Mouse (Mus musculus) liver (tissue): ENCODE data around the gene Nsl1.

ENCODE experiments used
- DNase-seq: peaks from one replicate; pipeline ENCODE4 v3.0.0-alpha.2; 2020; ENCODE audit warnings: mixed read lengths

Gene Nsl1

GRCm38 (mm10) chr1:191095019-191095418, 32.2 kb downstream of the Nsl1 start:
- DNase-seq: no peak

DNA sequence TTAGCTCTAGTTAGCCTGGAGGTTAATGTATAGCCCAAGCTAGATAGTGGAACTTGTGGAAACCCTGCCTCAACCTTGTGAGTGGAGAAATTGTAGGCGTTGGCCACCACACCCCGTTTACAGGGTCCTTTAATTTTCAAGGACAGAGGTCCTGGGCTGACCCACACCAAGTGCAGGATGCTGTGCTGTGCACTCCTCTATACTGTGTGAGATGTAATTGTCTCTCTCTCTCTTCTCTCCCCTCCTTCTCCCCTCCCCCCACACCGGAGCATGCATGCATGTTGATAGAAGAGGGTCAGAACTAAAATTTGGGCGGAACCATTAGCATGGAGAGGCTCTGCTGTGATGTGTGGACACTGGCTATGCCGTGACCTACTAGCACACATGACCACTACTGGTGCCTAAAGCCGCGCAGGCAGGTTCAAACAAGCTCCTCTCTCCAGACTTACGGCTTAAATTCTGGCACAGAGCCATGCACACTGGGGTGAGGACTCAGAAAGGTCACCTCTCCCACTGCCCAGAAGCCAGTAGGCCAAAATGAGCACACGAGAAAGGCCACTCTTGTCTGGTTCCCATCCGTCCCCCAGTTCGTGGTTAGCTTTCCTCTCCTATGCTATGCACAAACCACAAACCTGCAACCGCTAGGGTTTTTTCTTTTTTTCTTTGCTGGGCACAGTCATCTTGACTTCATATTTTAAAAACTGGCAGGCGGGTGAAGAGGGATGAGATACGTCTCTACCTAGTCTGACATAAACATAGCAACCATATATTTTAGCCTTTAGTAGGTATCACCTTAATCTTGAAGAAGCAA, 34.3 kb downstream of the Nsl1 start:
- no peak for DNase-seq

DNA sequence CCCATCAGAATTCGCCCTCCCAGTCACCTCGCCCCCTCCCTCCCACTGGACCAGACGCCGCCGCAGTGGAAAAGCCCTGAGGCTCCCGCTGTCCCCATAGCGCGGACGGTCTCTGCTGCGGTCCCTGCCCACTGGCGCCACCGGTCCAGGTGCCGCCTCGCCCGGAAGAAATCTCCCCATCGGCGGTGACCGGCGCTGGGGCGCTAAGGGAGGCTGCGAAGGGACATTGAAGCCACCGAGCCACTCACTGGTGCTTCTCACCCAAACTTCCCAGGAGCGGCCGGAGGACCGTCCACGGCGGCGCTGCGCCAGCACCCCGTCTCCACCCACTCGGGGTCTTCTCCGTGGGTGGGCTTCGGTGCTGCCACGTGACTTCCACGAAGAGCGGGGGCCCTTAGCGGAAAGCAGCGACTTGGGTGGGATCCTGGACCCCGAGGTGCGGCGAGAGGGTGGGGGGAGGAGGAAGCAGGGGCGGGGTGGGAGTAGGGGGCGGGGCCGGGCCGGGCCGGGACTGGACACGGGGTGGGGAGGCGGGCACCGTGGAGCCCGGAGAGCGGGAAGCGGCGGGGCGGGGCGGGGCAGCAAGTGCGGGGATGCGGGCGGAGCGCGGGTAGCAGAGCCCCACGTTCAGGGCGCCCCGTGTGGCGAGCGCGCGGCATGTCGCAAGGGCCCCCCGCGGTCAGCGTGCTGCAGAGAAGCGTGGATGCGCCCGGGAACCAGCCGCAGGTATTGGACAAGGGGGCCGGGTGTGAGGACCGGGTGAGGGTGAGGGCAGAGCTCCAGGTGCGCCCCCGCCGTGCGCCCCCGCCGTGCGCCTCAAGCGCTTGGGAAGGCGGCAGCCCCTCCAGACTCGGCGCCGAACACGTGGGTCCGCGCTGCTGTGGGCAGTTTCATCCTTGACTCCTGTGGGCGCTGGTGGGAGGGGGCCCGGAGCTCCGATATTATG, 35.3 kb downstream of the Nsl1 start, which contains the start of gene Batf3:
Batf3 (plus strand) TSS at position 46 of the 946 bp plus-strand sequence.
- peak; percentile 52 for DNase-seq

DNA sequence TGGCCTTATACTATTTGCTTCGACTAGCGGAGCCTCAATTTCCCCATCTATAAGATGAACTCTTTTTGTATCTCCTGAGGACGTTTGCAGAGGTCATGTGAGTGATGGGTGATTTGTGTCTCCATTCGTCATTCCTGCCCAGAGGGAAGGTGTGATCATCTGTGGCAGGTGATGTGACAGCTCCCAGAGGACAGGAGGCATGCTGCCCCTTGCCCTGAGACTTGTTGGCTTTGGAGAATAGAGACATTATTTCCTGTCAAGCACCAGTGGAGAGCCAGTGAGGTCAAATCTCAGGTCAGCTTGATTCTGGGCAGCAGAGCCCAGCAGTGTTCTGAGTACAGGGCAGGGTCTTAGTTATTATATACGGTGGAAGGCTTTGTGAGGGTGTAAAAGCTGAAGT, 36.3 kb downstream of the Nsl1 start:
- no peak for DNase-seq

- DNase-seq: no peak
Measured at GRCm38 (mm10) chr1:191099772-191100291, 37.0 kb downstream of the Nsl1 start.

GRCm38 (mm10) chr1:191102730-191103370, 40.0 kb downstream of the Nsl1 start:
- DNase-seq: no peak

GRCm38 (mm10) chr1:191105246-191105645, 42.4 kb downstream of the Nsl1 start:
- no peak for DNase-seq

DNA sequence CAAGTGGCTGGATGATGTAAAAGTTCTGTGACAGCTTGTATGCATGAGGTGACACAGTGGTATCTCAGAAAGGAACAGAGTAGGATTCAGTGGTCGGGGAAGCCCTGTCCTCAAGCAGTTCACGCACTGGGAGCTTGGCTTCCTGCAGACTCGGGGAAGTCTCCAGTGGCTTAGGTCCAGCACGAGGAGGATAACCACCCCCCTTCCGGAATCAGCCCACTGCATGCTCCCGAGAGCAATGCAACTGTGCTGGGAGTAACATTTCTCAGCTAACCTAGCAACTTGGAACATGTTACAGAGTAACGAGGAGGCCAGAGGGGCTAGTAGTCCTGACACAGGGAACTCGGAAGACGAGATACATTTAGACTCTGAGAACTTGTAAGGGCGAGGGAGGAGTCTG, 44.5 kb downstream of the Nsl1 start:
- no peak for DNase-seq

DNA sequence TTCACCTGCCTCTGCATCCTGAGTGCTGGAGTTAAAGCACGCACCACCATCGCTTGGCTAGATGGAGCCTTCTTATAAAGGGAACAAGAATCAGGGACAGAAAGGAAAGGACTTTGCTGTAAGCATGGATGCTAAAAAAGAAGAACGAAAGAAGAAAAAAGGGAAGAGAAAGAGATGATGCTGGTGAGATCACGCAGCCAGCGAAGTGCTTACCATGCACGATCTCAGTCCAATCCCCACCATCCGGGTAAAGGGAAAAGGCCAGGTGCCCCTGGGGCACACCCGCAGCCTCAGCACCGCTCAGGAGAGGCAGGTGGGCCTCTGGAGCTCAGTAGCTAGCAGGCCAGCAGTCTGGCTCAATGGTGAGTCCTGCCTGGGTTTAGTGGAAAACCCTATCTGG, 47.1 kb downstream of the Nsl1 start:
- no peak for DNase-seq

- peak; percentile 29 for DNase-seq
Measured at GRCm38 (mm10) chr1:191111146-191111545, 48.3 kb downstream of the Nsl1 start.

DNA sequence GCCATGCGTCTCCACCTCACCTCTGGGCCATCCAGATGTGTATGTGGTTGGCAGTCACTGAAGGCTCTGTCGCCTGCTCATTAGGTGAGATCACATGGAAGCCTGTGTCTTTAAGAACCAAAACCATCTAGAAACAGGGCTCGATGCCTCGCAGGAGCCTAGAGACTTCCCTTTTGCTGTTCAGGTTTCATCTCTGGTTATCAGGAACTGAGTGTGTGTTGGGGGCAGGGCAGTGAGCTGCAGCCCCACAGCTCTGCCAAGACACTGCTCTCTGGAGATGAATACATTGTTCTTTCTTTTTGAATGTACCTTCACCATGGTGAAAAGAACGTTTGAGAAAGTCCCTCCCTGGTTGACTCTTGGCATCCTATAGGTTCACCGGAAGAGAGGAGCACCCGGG, 52.1 kb downstream of the Nsl1 start:
- no peak for DNase-seq

DNA sequence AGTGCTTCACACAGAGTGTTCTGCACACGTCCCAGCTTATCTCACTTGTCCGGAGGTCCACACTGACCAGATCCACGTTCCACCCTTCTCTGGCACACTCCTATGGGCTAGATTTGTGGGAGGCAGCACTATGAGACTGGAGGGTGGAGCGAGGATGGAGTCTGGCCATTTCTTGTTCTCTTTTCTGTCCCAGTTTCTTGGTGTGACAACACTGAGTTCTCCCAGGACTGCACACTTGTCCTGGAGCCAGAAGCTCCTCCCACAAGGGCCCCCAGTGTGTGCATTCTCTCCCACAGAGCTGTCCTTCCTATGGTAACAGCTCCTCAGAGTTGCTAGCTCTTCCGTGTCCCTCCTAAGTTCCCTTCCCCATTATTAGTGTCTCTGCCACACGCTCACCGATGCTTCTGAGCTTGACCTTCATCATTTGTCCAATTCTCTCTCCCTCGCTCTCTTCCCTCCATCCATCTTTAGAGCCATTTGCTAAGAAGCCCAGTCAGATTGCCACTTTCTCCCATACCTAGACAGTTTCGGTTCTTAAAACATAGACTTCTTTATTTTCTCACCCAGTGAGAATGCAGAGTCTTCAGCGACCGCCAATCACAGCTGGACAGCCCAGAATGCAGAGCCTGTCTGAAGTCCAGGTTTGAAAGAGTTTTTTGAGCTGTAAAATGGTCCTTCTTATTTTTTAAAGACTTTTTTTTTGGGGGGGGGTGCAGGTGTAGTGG, 52.9 kb downstream of the Nsl1 start:
- no peak for DNase-seq

- DNase-seq: no peak
Measured at GRCm38 (mm10) chr1:191122744-191123143, 59.9 kb downstream of the Nsl1 start.

GRCm38 (mm10) chr1:191123696-191124095, 60.9 kb downstream of the Nsl1 start:
- DNase-seq: no peak

- DNase-seq: no peak
Measured at GRCm38 (mm10) chr1:191124288-191124687, 61.5 kb downstream of the Nsl1 start.

GRCm38 (mm10) chr1:191125811-191126638, 63.2 kb downstream of the Nsl1 start:
- DNase-seq: peak; percentile 75

DNA sequence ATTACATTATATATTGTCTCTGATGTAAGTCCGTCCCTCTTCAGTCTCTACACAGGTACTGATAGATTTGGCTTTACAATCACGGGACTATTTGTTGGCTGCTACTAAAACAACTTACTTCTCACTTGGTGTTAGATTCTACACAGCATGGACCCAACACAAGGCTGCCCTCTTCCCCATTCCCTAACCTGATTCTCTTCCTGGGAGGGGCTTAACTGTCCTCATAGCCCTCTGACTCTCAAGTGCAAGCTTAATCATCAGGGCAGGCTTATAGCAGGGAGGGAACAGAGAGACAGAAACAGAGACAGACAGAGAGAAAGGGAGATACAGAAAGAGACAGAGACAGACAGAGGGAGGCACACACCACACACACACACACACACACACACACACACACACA, 68.9 kb downstream of the Nsl1 start:
- no peak for DNase-seq

DNA sequence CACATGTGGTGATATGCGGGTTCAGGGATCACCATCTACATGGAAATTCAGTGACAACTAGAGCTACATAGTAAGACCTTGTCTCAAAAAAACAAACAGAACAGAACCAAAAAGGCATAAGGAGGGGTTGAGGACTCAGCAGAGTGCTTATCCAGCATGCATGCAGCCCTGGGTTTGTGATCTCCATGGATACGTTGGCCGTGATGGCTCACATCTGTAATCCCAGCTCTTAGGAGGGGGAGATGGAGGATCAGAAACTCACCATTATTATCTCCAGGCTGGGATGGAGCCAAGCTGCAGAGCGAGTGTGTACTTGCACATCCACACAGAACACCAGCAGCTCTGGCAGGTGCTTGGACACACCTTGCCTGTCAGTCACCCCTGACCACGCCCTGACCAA, 69.4 kb downstream of the Nsl1 start:
- DNase-seq: no peak

DNA sequence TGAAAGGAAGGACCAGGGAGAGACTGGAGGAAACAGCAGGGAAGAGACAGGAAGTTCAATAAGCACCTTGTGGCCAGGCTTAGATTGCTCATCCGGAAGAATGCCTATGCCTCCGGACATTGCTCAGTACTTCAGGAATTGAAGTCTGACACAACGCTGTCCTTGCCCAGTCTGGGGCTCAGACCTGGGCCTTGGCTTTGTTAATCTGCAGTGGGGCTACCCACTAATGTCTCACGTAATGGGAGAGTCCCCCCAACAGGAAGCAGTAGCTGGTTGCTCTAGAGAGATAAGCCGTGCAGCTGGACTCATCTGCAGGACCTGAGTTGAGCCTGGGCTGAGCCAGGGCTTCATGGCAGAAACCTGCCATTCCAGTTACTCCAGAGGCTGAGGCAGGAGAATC, 70.1 kb downstream of the Nsl1 start:
- peak; percentile 24 for DNase-seq

GRCm38 (mm10) chr1:191135406-191135805, 72.6 kb downstream of the Nsl1 start:
- DNase-seq: no peak
